13 mouse cellular contexts compared by ENCODE assay signal in the genomic region with DNA sequence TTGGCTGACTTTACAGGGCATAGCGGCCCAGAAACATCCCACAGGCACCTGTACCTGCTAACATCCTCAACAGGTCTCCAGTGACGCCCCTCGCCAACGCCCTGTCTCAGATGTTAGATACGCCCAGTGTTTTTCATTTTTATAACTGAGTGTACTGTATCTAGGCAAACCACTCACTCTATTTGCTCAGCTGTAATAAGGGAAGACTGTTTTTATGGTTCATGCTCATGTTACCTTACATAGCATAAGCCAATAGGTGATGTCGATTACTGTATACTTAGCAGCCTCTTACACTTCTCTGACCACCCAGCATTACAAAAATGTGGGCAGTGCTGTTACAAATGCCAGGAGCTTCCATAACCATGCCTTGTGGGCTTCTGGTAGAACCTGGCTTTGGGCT.
"Had no signal": no experiment of that assay in that cellular context is flagged by ENCODE, and none has a peak within 500 bp of the region (broad histone marks: within the 10 kb centered on the region; RNA-seq: fewer than 3 reads in every experiment).

No protein-coding gene starts in this region.

- H3K9me3 ChIP-seq: hindbrain, embryonic 13.5 days; limb, embryonic 15.5 days; liver, embryonic 13.5 days; neural tube, embryonic 12.5 days had no signal

- H3K9ac ChIP-seq: hindbrain, embryonic 13.5 days; limb, embryonic 15.5 days; liver, embryonic 13.5 days; liver, postnatal 0 days; neural tube, embryonic 12.5 days had no signal

- H3K4me1 ChIP-seq: hindbrain, embryonic 13.5 days; limb, embryonic 15.5 days; liver, embryonic 13.5 days; neural tube, embryonic 12.5 days had no signal

- H3K27me3 ChIP-seq: hindbrain, embryonic 13.5 days; limb, embryonic 15.5 days; liver, embryonic 13.5 days; neural tube, embryonic 12.5 days had no signal

- ATAC-seq: liver, postnatal 0 days had no signal

- H3K36me3 ChIP-seq: hindbrain, embryonic 13.5 days; limb, embryonic 15.5 days; liver, embryonic 13.5 days; neural tube, embryonic 12.5 days had no signal

- DNase-seq: kidney, adult 11 months; kidney, postnatal 10 days; kidney, postnatal 4 days; liver, embryonic 13.5 days; liver, postnatal 0 days; midbrain, embryonic 14.5 days; spleen, adult 18-20 months; thymus, postnatal 36 days had no signal

- H3K27ac ChIP-seq: hindbrain, embryonic 13.5 days; left cerebral cortex, adult 2 months; limb, embryonic 15.5 days; liver, embryonic 13.5 days; neural tube, embryonic 12.5 days had no signal

- H3K4me3 ChIP-seq: hindbrain, embryonic 13.5 days; left cerebral cortex, adult 2 months; limb, embryonic 15.5 days; liver, embryonic 13.5 days; myocyte; neural tube, embryonic 12.5 days had no signal

- H3K4me2 ChIP-seq: hindbrain, embryonic 13.5 days; limb, embryonic 15.5 days; liver, embryonic 13.5 days; neural tube, embryonic 12.5 days had no signal
